Mouse (Mus musculus): ENCODE measurements around the gene Trpm3.

DNA sequence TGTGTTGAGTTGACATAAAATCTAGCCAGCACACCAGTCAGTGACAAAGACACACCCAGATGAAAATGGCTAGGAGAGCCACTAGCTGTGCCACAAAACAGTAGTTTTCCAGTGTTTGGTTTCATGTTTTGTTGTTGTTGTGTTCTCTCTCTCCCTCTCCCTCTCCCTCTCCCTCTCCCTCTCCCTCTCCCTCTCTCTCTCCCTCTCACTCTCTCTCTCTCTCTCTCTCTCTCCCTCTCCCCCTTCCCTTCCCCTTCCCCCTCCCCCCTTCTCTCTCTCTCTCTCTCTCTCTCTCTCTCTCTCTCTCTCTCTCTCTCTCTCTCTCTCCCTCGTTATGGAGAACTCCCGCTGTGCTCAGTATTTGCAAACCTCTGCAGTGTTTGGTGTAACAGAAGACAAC, 874.8 kb downstream of the Trpm3 start:
- TF ChIP-seq CTCF (IDR thresholded peaks at IDR 0.05; ENCODE audit: low read depth, low read length) (no peak), GATA1 (IDR thresholded peaks at IDR 0.05; ENCODE audit: borderline replicate concordance, low read length) (no peak), POLR2AphosphoS5 (IDR thresholded peaks at IDR 0.05; ENCODE audit: insufficient replicate concordance, low read depth, low read length) (no peak)
